Mouse (Mus musculus): ENCODE results near the gene Adprm.

Gene Adprm

DNA sequence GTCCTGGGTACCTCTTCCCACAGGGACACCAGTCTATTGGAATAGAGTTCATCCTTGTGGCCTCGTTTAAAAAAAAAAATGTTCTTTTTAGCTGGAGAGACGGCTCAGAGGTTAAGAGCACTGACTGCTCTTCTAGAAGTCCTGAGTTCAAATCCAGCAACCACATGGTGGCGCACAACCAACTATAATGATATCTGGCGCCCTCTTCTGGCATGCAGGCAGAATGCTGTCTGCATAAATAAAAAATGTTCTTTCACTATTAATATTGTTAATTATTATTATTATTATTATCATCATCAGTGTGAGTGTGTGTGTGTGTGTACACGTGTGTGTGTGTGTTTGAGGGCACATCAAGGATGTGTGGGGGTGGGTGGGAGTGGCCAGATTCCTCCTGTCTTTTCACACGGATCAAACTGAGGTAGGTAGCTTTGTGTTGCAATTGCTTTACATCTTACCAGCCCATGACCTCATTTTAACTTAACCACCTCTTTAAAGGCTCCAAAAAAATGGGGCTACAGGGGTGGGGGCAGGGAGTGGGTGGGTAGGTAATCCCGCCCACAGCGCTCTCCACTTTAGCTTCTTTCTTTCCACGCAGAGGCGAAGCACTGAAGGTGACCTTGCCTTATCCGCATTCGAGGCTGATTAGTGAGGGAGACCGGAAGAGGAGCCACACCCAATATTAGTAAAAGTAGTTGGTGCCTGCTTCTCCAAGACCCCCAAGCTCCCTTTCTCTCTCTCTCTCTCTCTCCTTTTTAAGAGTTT is 29.9 kb downstream of the Adprm start:
- DNase-seq: no peak

DNA sequence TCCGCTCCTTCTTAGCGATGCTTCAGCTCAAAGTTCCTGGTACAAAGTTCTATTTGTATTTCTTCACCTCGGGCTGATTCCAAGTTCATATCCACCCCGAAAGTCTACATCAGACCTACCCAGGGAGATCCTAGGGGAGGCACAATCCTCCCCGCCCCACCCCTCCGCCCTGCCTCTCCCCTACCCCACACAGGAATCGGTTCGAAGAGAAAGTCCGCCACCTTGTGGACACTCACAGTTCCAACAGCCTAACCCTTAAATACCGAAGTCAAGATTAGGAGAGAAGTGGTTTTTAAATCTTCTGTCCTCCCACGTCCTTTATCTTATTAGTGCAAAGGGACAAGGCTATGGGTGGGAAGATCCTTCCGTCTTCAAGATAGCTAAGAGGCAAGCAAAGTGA is 31.4 kb downstream of the Adprm start:
- peak; percentile 69 for DNase-seq

DNA sequence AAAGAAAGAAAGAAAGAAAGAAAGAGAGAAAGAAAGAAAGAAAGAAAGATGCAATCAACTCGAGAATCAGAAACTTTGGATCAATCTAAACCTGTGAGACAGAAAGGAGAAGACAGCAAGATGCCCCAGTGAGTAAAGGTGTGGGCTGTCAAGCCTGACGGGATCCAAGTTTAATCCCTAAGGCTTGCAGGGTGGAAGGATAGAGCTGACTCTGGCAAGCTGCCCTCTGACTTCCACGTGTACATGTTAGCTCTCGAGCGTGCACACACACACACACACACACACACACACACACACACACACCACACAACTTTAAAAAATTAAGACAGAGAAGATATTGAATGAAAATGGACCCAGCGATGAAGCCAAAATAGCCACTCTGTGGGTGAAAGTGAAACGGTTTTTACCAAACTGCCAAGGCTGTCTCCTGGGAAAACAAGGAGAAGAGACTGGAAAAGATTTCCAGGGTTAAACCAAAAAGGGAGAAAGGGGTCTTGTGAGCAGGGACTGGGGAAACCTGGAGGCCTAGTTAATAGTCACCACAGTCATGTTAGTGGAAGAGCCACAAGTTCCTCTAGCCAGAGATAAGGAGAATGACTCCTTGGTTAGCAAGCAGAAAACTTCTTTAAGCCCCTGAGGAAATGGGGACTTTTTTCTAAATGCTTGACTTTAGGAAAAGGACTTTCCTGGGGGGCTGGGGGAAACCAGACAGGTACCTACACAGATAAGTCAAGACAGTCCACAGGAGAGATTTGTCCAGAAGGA is 32.5 kb downstream of the Adprm start:
- no peak for DNase-seq

DNA sequence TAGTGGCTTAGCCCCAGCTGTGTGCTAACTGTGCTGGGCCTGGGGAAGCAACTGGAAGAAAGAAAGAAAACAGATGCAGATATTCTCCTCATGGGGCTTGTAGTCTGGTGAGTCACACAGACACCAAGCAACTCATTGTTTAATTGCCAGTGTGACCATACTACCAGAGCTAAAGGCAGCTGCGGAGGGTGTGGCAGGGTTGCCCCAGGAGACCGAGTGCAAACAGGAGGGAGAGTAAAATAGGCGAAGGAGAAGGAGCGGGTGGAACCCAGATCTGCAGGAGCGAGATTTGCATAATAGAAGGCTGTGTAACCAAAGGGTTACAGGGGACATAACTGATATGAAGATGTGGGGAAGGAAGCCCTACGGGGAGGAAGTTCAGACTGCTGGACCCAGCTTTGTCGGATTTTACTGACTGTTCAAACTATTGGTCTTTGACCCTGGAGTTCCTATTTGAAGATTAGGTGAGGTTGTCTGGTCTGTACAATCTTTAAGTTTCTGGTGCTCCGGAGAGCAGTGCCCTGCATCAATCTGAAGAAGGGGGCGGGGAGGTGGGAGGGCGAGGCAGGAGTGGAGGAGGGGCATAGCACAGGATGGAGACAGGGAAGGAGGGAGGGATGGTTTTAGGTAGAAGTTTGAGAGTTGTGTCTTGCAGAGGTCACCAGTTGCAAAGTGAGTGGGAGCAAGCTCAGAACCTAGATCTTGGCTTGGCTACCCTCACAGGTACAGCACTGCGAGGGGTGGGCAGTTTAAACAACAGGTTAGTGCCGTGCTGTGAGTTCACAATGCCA is 34.4 kb downstream of the Adprm start:
- DNase-seq: no peak

DNA sequence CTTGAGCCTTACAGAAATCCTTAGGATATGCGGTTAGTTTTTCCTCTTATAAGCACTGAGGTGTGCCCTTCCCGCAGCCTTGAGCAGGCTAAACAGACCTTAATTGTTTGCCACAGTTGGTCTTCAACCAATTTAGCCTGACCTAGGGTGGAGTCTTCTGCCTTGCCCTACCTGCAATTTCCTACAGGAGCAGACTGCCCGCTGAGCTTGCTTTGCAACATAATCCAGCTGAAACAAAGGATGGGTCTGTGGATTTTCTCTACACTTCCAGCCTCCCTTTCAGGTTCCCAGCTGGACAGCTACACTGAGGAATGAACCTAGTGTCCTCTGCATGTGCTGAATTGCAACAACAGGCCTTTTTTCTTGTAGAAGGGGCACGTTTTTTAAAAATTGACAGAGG is 40.8 kb downstream of the Adprm start:
- DNase-seq: no peak

DNA sequence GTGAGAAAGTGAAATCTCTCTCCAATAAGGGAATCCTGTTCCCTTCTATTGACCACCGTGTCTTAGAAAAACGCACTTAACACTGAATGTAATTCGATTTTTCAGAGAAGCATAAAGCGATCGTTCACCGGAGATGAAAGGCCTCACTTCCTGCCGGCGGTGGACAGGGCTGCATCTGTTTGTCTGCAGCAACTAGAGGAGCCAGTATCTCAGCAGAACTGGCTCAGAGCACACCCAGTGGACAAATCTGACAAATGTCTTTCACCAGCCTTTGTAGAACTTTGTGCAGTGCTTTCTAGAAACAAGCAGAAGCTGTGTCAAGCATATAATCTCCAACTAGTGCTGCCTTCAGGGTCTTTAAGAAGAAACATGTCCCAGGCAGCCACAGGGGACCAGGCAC is 42.0 kb downstream of the Adprm start:
- no peak for DNase-seq

DNA sequence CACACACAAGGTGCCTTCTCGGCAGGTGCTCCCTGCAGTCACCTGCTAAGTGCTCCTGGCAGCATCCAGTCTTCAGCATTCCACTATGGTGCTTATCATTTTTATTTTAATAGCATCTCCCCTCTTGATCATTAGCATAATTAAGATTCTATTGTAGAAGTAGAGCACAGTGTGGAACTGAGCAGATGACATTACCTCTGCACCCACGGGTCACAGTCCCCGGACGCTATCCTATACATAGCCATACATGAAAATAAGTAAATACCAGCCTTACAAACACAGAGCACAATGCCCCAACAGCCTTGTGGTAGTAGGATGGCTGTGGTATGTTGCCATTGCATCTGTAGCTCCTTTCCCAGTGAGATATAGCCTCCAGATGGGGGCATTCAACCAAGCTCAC is 43.9 kb downstream of the Adprm start:
- DNase-seq: no peak

DNA sequence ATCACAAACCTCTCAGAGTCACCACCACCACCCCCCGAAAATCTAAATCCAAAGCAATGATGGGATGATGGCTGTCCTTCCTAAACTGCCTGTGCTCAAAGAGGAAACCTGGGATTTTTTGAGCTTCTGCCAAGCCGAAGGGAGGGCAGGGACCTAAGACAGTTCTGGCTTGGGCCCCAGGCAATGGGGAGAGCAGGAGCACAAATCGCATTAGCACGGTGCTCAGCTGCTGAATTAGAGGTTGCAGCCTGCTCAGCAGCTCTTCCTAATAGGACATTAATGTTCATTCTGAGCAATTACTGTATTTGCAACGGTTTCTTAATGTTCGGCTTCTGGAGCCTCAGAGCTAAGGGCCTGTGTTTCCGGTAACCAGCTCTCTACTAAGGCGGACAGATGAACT is 44.4 kb downstream of the Adprm start:
- DNase-seq: no peak

DNA sequence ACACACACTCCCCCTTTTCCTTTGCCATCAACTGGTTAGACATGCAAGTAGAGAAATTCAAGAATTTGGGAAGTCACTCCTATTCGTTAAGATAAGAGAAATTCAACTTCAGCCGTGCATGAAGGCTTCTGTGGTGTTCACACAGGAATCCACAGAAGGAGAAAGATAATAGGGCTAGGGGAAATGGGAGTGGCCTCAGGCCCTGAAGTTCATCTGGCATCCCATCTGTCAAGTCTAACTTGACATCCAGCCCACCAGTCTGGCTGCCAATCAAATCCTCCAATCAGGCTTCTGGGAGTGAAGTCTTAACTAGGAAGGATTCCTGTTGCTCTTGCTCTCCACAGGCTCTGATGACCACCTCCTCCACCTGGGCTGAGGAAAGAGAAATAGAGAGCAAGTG is 49.5 kb downstream of the Adprm start:
- no peak for DNase-seq

DNA sequence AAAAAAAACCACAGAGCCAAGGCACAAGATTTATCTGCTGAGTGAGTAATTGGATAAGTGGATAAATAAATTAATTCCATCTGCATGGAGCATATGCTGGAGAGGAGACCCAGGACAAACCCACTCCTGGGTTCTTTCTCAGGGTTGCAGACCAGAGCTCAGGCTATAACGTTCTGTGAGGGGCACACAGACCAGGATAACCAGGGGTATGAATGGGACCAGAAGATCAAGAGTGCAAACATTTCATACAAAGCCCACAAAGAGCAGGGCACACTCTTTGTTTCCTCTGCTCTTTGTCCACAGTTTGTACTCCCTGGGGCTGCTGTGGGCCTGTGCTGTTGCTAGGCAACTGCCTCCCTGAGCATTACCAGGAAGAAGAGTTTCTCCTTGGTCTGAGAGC is 50.7 kb downstream of the Adprm start:
- DNase-seq: no peak

DNA sequence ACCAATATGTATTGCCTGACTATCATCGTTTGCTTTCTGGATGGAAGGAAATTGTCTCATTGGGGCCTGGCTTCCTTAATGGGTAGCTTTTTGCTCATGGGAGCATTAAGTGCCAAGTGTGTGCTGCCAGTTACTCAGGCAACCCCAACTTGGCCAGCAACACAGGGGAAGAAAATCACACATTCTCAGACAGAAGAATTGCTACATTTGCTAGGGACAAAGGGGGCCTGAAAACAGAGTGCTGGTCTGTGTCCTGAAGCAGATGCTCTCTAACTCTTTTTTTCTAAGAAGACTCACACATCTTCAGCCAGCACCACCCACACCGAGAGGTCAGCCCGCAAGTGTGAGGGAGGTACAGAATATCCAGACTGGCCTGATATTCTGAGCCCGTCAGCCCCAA is 51.7 kb downstream of the Adprm start:
- no peak for DNase-seq

DNA sequence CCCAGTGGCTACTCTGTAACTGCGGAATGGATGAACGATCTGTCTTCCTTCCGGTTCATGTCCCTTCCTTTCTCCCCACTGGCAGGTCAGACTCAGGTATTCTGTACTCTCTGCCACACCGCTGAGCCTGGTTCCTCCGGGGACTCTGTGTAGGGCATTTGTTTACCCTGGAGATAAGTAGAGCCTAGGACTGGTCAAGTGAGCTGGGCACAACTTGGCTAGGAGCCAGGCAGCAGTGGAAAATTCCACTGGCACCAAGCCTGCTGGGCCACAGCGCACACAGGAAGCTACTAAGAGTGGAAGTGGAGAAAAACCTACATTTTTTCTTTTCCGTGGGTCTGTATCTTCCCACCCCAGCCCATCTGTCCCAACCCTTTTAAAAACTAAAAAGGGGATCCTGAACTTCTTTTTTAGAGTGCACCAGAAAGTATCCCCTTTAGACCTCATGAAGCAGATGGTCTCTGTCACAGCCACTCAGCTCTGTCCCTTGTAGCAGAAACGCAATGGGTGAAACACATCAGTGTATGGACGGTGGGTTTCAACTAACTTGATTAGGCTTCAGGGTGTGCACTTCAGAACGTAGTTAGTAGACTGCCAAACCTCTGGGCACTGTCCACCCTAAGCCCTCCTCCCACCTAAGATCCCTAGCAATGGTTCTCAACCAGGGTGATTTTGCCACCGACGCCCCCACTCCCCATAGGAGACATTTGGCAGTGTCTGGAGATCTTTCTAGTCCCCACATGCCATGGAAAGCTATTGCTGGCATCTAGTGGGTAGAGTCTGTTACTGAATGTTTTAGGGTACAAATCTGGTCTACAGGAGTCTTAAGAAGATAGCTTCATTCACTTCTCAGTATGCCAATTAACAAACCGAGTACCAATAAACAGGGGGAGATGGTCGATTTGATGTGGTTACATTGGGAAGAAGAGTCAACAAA is 53.7 kb downstream of the Adprm start:
- peak; percentile 61 for DNase-seq

DNA sequence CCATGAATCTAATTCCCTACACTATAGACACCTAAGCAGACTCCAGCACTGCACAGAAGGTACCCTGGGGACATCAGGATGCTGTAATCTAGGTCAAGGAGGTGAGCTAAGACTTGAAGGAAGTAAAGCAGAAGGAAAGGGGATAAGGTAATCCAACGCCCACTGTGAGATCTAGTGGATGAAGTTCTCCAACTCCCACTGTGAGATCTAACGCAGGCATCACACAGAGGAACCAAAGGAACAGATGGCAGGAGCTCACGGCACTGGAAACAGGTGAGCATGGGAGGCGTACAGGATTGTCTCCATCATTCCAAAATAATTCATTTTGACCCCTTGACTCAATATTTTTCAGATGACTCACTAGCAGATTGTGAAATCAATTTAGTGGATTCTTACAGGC is 55.9 kb downstream of the Adprm start:
- DNase-seq: peak; percentile 62

DNA sequence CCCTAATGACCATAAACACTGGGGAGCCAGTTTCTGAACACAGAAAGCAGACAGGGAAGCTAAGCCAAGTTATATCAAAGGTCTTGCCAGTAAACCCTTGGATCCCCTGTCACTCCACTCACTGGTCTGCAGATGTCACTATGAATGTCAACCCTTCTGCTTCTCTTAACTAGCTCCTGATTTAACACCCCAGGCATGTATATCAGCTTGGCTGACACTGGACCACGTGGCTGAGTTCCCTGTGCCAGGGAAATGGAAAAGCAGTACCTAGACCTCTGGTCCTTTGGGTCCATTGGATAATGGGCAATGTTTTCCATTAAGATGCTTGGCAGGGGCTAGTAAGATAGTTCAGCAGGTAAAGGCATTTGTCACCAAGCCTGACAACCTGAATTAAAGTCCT is 58.7 kb downstream of the Adprm start:
- DNase-seq: peak; percentile 7

DNA sequence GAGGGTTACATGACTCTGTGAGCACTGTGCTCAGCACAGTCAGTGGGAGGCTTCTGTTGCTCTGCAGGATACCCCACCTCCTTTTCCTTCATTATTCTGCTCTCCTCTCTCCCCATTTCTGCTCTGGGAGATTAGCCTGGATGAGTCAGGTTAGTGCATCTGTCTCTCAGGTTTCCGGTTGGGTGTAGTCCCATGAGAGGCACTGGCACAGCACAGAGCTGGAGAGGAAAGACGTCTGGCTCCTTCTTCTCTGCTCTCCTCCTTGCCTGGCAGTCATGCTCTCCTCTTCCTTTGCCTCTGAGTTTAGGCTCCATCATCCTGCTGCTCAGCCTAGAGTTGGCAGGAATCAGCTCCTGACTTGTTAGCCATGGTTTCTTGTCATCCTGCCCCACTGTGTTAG is 60.2 kb downstream of the Adprm start:
- DNase-seq: no peak
